Mouse (Mus musculus) stomach, embryonic 15.5 days (tissue): Measurements from ENCODE around the gene Gclm. TPM values are rescaled to one million over a fixed set of nuclear protein-coding genes. Genes with fewer than 3 reads are reported as not detected.

Experiments used
- ATAC-seq: fragments of 200-750 bp; cut with Nextera tagmentation; 2 replicates; pipeline ENCODE4 v1.8.0; 2017; ENCODE audit warnings: low read depth, moderate number of reproducible peaks, moderate TSS enrichment; ENCODE audit not compliant: insufficient read depth, low FRiP score
- H3K27ac ChIP-seq: fragments of 300-500 bp; sonication (generic); 2 replicates; pipeline ENCODE4 v1.5.1; 2015; ENCODE audit warnings: mild to moderate bottlenecking, inconsistent platforms
- H3K27me3 ChIP-seq: fragments of 300-500 bp; sonication (generic); replicated peaks from 2 replicates; pipeline ENCODE4 v1.6.1; 2015; ENCODE audit warnings: inconsistent platforms
- H3K36me3 ChIP-seq: fragments of 300-500 bp; sonication (generic); 2 replicates; pipeline ENCODE4 v1.6.1; 2015; ENCODE audit warnings: inconsistent platforms
- H3K4me1 ChIP-seq: fragments of 300-500 bp; sonication (generic); 2 replicates; pipeline ENCODE4 v1.6.1; 2015; ENCODE audit warnings: inconsistent platforms
- H3K4me2 ChIP-seq: fragments of 300-500 bp; sonication (generic); 2 replicates; pipeline ENCODE4 v1.6.1; 2015; ENCODE audit warnings: mild to moderate bottlenecking, inconsistent platforms
- H3K4me3 ChIP-seq: fragments of 300-500 bp; sonication (generic); replicated peaks from 2 replicates; pipeline ENCODE4 v1.5.1; 2015; ENCODE audit warnings: inconsistent platforms
- H3K9ac ChIP-seq: fragments of 300-500 bp; sonication (generic); 2 replicates; pipeline ENCODE4 v1.6.1; 2015; ENCODE audit warnings: inconsistent platforms
- H3K9me3 ChIP-seq: fragments of 300-500 bp; sonication (generic); 2 replicates; pipeline ENCODE4 v1.6.1; 2016; ENCODE audit warnings: inconsistent platforms
- WGBS: fragments of 180-500 bp; shearing (Covaris S2); methylation state at CpG from one replicate; pipeline ENCODE4 v1.1.7; 2015; 5-methylcytosine and 5-hydroxymethylcytosine counted together
- polyA plus RNA-seq: library from polyadenylated mRNA; unstranded; fragments of >200 nt; fragmentation: Nextera tagmentation; extraction: Ambion mirVana; gene quantifications from 2 replicates; pipeline ENCODE4 v1.2.1, GENCODE M21; 2015

Gclm gene
- 82.8 and 119 TPM in 2 replicates for polyA plus RNA-seq

DNA sequence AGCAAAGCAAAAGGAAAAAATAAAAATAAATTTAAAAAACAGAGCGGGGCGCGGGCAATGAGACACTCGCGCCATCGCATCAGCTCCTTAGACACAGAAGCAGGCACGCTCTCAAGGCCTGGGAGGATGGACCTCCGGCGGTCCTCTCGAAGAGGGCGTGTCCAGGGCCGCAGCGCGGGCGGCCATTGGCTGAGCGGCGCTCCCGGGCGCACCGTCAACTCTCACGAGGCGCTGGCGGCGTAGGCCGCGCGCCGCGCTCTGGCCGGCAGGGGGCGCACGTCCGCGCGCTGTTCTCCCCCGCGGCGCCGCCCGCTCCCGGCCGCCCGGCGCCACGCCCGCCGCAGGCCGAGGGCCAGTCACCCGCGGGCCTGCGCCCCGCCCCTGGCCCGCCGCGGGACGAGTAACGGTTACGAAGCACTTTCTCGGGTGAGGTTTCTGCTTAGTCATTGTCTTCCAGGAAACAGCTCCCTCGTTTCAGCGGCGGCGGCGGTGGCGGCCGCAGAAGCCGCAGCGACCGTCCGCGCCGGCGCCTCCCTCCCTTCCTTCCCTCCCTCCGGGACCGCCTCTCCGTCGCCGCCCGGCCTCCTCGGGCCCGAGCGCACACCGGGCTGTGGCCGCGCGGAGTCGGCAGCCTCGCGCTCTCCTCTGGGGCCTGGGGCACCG lies at the start of gene Gclm:
Gene Gclm (plus strand): TSS at position 343 of the 663 bp plus-strand sequence.
- Histone ChIP-seq H3K9ac (peak within 1 kb of the TSS; percentile 82), H3K27ac (peak within 1 kb of the TSS; percentile 92), H3K27me3 (no peaks in the 10 kb centered on the region), H3K4me1 (peaks cover 17% of the 10 kb centered on the region; the same call in 1 of the 2 replicates), H3K4me2 (peak within 1 kb of the TSS; percentile 82), H3K36me3 (no peaks in the 10 kb centered on the region), H3K9me3 (no peaks in the 10 kb centered on the region), H3K4me3 (peak within 1 kb of the TSS; percentile 93)
- WGBS = under 1% methylated on average over 77 of the region's 90 CpGs
- peak; percentile 96 for ATAC-seq

GRCm38 (mm10) chr3:122196621-122197298 lies 48.6 kb upstream of the Gclm start:
- no peak for ATAC-seq
- no peaks in the 10 kb centered on the region for H3K27me3 ChIP-seq

DNA sequence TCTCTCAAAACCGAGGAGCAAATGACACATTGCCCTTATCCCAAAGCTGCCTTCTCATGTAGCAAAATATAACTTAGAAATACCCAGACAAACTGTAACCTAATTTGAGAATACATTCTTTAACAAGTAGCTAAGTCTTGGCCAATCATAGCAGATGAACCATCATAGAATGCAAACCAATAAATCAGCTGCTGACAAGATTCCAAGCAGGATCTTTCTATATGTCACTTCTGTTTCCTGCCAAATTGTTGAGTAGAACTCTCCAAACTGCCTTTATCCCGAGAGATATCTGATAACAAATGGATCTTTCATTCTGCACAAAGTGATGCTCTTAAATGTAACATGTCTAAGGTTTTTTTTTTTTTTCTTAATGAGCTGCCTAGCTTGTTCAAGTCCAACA lies 46.8 kb upstream of the Gclm start:
- Histone ChIP-seq H3K4me2 (no peak overlapping the region), H3K9me3 (no peaks in the 10 kb centered on the region), H3K36me3 (no peaks in the 10 kb centered on the region), H3K9ac (no peak overlapping the region), H3K4me3 (no peak overlapping the region), H3K27ac (peak overlapping the region; percentile 79; the same call in 1 of the 2 replicates), H3K27me3 (no peaks in the 10 kb centered on the region), H3K4me1 (peaks cover 15% of the 10 kb centered on the region; the same call in 1 of the 2 replicates)
- 50% methylated on average over 2 of the region's 2 CpGs for WGBS
- no peak for ATAC-seq

More at GRCm38 (mm10) chr3:122196621-122197298, 48.6 kb upstream of the Gclm start:
- no peak overlapping the region for H3K9ac ChIP-seq
- peaks cover 7% of the 10 kb centered on the region; the same call in 1 of the 2 replicates for H3K4me1 ChIP-seq
- H3K36me3 ChIP-seq = no peaks in the 10 kb centered on the region
- H3K9me3 ChIP-seq = no peaks in the 10 kb centered on the region
- no peak overlapping the region for H3K4me2 ChIP-seq
- H3K27ac ChIP-seq = no peak overlapping the region
- 68% methylated on average over 4 of the region's 4 CpGs for WGBS
- no peak overlapping the region for H3K4me3 ChIP-seq

GRCm38 (mm10) chr3:122198966-122199381 lies 46.4 kb upstream of the Gclm start:
- Histone ChIP-seq H3K4me3 (no peak overlapping the region), H3K27ac (peak overlapping the region; percentile 79; the same call in 1 of the 2 replicates), H3K27me3 (no peaks in the 10 kb centered on the region), H3K4me1 (peaks cover 15% of the 10 kb centered on the region; the same call in 1 of the 2 replicates), H3K9me3 (no peaks in the 10 kb centered on the region), H3K9ac (no peak overlapping the region), H3K36me3 (no peaks in the 10 kb centered on the region), H3K4me2 (no peak overlapping the region)
- peak; percentile 84 for ATAC-seq
- WGBS = 30% methylated on average over 8 of the region's 8 CpGs

- Histone ChIP-seq H3K9ac (no peak overlapping the region), H3K27ac (peak overlapping the region; percentile 66), H3K4me1 (peaks cover 15% of the 10 kb centered on the region; the same call in 1 of the 2 replicates), H3K9me3 (no peaks in the 10 kb centered on the region), H3K27me3 (no peaks in the 10 kb centered on the region), H3K4me2 (no peak overlapping the region), H3K4me3 (no peak overlapping the region), H3K36me3 (no peaks in the 10 kb centered on the region)
- 81% methylated on average over 4 of the region's 4 CpGs for WGBS
- ATAC-seq = no peak
Measured at GRCm38 (mm10) chr3:122199600-122199999, 45.8 kb upstream of the Gclm start.

GRCm38 (mm10) chr3:122200017-122200416 lies 45.3 kb upstream of the Gclm start:
- H3K4me1 ChIP-seq = peaks cover 15% of the 10 kb centered on the region; the same call in 1 of the 2 replicates
- H3K27me3 ChIP-seq = no peaks in the 10 kb centered on the region
- no peaks in the 10 kb centered on the region for H3K36me3 ChIP-seq
- no peak overlapping the region for H3K4me3 ChIP-seq
- no peaks in the 10 kb centered on the region for H3K9me3 ChIP-seq
- no peak for ATAC-seq
- no peak overlapping the region for H3K4me2 ChIP-seq
- 83% methylated on average over 5 of the region's 5 CpGs for WGBS
- no peak overlapping the region for H3K9ac ChIP-seq
- peak overlapping the region; percentile 66; the same call in 1 of the 2 replicates for H3K27ac ChIP-seq

GRCm38 (mm10) chr3:122200447-122200846 lies 44.9 kb upstream of the Gclm start:
- Histone ChIP-seq H3K9me3 (no peaks in the 10 kb centered on the region), H3K9ac (no peak overlapping the region), H3K4me1 (peaks cover 15% of the 10 kb centered on the region; the same call in 1 of the 2 replicates), H3K4me2 (no peak overlapping the region), H3K27me3 (no peaks in the 10 kb centered on the region), H3K27ac (no peak overlapping the region; the same call in 1 of the 2 replicates), H3K36me3 (no peaks in the 10 kb centered on the region), H3K4me3 (no peak overlapping the region)
- ATAC-seq = no peak
- 74% methylated on average over 5 of the region's 5 CpGs for WGBS

GRCm38 (mm10) chr3:122202307-122202732 lies 43.0 kb upstream of the Gclm start:
- no peaks in the 10 kb centered on the region for H3K27me3 ChIP-seq
- H3K9ac ChIP-seq = no peak overlapping the region
- H3K4me3 ChIP-seq = no peak overlapping the region
- H3K4me1 ChIP-seq = peaks cover 15% of the 10 kb centered on the region; the same call in 1 of the 2 replicates
- H3K27ac ChIP-seq = peak overlapping the region; percentile 74
- 37% methylated on average over 5 of the region's 5 CpGs for WGBS
- no peak overlapping the region for H3K4me2 ChIP-seq
- no peaks in the 10 kb centered on the region for H3K36me3 ChIP-seq
- peak; percentile 23; the same call in 1 of the 2 replicates for ATAC-seq
- no peaks in the 10 kb centered on the region for H3K9me3 ChIP-seq

DNA sequence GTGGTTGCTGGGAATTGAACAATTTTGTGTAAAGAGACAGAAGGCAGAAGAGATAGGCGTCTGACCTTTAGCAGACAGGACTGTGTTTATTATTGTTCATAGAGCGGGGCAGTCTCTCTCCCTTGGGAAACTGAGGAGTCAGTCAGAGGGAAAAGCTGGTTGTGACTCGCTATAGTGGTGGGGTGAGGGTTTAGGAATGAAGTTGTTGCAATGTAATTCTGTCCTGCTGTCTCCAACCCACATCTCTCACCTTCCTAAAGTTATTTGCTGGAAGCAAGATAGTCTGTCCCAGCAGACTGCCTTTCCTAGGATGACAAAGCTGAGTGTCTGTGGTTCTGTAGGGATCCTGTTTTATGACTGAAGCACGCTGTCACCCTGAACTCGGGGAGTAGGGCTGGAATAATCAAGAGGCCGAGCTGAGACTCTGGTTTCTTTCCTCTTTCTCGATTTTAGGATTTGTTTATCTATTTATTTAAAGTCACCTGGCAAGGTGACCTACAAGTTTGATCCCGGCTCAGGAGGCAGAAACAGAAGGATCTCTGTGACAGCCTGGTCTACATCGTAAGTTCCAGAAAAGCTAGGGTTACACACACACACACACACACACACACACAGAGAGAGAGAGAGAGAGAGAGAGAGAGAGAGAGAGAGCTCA lies 41.6 kb upstream of the Gclm start:
- H3K4me2 ChIP-seq = no peak overlapping the region
- H3K4me3 ChIP-seq = no peak overlapping the region
- H3K4me1 ChIP-seq = peaks cover 15% of the 10 kb centered on the region; the same call in 1 of the 2 replicates
- H3K27me3 ChIP-seq = no peaks in the 10 kb centered on the region
- H3K9ac ChIP-seq = no peak overlapping the region
- WGBS = 73% methylated on average over 9 of the region's 9 CpGs
- H3K27ac ChIP-seq = no peak overlapping the region
- ATAC-seq = no peak
- H3K36me3 ChIP-seq = no peaks in the 10 kb centered on the region
- H3K9me3 ChIP-seq = no peaks in the 10 kb centered on the region

DNA sequence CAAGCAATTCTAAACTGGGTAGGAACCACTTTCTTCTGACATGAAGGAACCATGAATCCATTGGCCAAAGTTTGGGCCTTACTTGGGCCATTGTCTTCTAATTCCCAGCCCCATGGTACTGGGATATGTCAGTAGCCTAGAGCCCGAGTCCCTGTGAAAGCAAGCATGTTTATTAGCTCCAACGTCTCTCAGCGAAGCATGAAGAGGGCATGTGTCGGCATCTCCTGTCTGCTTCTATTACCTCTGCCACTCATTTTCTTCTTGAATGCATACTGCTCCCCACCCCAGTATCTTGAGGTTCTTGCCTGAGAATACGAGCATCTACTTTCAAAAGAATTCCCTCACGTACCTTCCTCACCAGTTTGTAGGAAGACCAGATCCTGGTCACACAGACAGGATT lies 39.6 kb upstream of the Gclm start:
- Histone ChIP-seq H3K27me3 (no peaks in the 10 kb centered on the region), H3K4me1 (peaks cover 9% of the 10 kb centered on the region; the same call in 1 of the 2 replicates), H3K36me3 (no peaks in the 10 kb centered on the region), H3K4me2 (no peak overlapping the region), H3K9me3 (no peaks in the 10 kb centered on the region), H3K9ac (no peak overlapping the region), H3K27ac (no peak overlapping the region), H3K4me3 (no peak overlapping the region)
- ATAC-seq = no peak
- WGBS = 90% methylated on average over 6 of the region's 6 CpGs

- no peaks in the 10 kb centered on the region for H3K36me3 ChIP-seq
- no peak overlapping the region for H3K27ac ChIP-seq
- H3K9ac ChIP-seq = no peak overlapping the region
- no peaks in the 10 kb centered on the region for H3K27me3 ChIP-seq
- peaks cover 9% of the 10 kb centered on the region; the same call in 1 of the 2 replicates for H3K4me1 ChIP-seq
- 57% methylated on average over 8 of the region's 8 CpGs for WGBS
- no peaks in the 10 kb centered on the region for H3K9me3 ChIP-seq
- no peak overlapping the region for H3K4me2 ChIP-seq
- H3K4me3 ChIP-seq = no peak overlapping the region
- ATAC-seq = no peak; the same call in 1 of the 2 replicates
Measured at GRCm38 (mm10) chr3:122206279-122207070, 38.9 kb upstream of the Gclm start.
